Mouse (Mus musculus) 3134 (cell line): ENCODE results near the gene Rgs7bp.
"Not testable (repeated sequence)": the region's sequence is repeated elsewhere in the genome, so short reads cannot be mapped to it uniquely, and the experiment has no call there.

Source experiments
- DNase-seq: peaks from one replicate; pipeline ENCODE4 v3.0.0-alpha.2; 2011; ENCODE audit warnings: low spot score; ENCODE audit not compliant: insufficient read length; ENCODE audit errors: extremely low read depth

The Rgs7bp gene

DNA sequence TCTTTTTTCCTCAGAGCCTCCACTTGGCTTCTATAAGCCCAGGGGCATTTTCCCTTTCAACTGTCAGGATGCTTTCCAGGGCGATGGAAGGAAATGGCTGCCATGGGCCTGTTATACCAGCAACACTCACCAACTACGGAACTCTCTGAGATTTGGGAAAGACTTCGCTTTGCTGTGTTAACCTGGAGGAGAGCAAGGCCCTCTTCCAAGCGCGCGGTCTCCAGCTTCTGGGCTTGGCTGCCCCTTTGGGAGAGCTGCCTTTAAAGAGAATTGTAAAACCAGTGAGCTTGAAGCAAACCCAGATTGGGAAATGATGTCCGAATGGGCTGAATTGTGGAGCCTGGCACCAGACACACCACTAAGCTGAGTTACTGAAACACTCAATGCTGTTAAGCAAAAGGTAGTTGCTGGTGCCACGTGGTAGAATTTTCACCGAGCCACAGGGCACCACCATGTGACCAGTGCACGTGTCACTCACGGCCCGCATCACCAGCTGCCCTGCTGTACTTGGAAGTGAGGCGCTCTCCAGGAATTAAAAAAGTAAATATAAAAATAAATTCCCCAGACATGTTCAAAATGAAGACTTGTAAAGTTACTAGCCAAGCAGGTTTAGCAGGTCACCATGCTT lies 115.7 kb downstream of the Rgs7bp start:
- no peak for DNase-seq

GRCm38 (mm10) chr13:104937759-104938158 lies 117.0 kb downstream of the Rgs7bp start:
- DNase-seq: no peak

- no peak for DNase-seq
Measured at GRCm38 (mm10) chr13:104936586-104936985, 118.1 kb downstream of the Rgs7bp start.

- no peak for DNase-seq
Measured at GRCm38 (mm10) chr13:104931635-104932532, 122.8 kb downstream of the Rgs7bp start.

DNA sequence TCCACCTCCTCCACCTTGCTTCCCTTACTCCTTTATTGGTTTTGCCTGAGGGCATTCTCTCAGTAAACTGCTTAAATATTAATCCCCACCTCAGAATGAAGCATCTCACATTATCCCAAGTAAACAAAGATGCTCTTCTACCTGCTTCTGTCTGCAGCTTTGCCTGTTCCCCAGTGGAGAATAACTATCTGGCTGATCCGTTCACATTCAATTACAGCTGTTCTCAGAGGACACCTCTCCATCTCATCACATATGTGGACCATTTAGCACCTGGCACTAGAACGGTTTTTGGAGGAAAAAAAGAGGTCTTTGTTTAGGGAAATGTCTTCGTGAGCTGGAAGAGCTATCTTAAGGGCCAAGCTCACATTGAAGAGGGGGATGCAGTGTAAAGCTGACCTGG lies 123.9 kb downstream of the Rgs7bp start:
- no peak for DNase-seq

GRCm38 (mm10) chr13:104918663-104919062 lies 136.1 kb downstream of the Rgs7bp start:
- DNase-seq: no peak

DNA sequence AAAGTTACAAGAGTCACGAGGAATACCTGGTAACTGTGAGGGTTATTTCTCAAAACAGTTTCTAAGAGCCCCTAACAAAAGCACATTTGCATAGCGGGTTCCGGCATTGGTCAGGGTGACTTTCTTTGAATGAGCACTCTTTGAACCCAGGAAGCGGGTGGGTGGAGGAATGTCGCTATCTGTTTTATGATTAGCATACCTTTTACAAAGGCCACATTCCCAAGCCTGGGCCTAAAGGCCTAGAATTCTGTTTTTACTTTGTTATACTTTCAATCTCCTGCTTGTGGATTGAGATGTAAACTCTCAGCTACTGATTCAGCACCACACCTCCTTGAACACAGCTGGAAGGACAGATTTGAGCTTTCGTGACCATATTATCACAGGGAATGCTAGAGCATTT lies 138.0 kb downstream of the Rgs7bp start:
- DNase-seq: not testable (repeated sequence)

GRCm38 (mm10) chr13:104916106-104916505 lies 138.6 kb downstream of the Rgs7bp start:
- DNase-seq: no peak

GRCm38 (mm10) chr13:104914288-104914895 lies 140.3 kb downstream of the Rgs7bp start:
- DNase-seq: no peak

DNA sequence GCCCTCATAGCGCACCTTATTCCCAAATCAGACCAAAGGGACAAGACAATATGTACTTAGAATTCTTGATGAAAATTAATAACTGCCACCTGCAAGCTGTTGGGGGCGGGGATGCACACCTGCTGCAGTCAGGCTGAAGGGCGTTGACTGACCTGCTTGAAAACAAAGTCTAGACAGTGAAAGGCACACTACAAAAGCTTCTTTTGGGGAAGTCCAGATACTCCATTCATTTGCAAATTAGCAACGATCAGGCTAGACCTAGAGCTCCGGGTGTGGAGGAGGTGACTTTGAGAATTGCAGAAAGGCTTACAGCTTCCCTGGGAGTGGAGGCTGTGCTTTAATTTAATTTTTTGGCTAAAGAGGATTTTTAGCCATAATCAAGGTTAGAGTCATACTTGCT lies 143.1 kb downstream of the Rgs7bp start:
- DNase-seq: not testable (repeated sequence)

DNA sequence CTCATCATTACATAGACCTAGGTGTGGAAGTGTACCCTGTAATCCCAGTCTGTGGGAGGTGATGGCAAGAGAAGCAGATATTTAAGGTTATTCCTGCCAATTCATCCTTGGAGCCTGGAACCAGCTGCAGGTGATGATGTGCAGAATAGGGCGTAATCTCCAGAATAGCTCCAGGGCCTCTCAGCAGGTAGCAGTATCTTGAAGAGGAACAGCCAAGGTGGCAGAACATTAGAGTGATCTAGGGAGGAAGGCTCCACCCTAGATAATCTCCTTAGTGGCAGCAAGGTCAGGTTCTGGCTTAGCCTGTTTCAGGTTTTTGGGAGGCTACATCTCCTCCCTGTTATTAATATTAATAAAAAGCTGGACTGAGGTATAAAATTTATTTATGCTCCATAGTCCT lies 143.7 kb downstream of the Rgs7bp start:
- not testable (repeated sequence) for DNase-seq

DNA sequence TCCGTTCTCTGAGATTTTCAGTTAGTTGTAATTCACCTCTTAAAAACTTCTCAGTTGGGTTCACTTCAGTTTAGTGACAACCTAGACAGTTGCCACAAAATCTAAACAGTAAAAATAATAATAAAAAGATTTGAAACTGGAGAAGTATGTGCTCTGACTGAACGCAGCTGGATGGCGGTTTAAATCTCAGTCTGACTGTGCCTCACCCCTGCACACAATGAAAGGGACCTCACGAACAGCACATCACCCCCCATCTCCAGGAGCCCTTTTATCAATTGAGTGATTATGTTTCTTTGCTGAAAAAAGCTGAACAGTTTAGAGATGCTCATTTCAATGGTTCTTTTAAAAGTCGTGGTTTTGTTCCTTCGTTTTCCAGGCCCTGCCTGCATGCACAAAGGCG lies 146.0 kb downstream of the Rgs7bp start:
- DNase-seq: peak; percentile 19
